Mouse (Mus musculus): Measurements from ENCODE around the gene Armc9. TPM values are rescaled to one million over a fixed set of nuclear protein-coding genes. Genes with fewer than 3 reads are reported as not detected.

The Armc9 gene
- polyA plus RNA-seq, 1 experiment from 2014 or later: 25.4 TPM

- no peak overlapping the region for H3K27ac ChIP-seq (replicated peaks)
- no peak overlapping the region for H3K4me3 ChIP-seq (replicated peaks)
- WGBS: 88% methylated on average over 8 of the region's 8 CpGs
- H3K36me3 ChIP-seq: no peaks in the 10 kb centered on the region
- no peak overlapping the region for H3K4me2 ChIP-seq (replicated peaks)
- H3K9ac ChIP-seq: no peak overlapping the region
- H3K27me3 ChIP-seq: no peaks in the 10 kb centered on the region
- no peak for ATAC-seq (ENCODE audit: insufficient number of reproducible peaks, low FRiP score, low TSS enrichment, low read depth)
- no peaks in the 10 kb centered on the region for H3K4me1 ChIP-seq
- no peaks in the 10 kb centered on the region for H3K9me3 ChIP-seq (replicated peaks)
These were observed 74.1 kb downstream of the Armc9 start for GRCm38 (mm10) chr1:86228653-86229052.

GRCm38 (mm10) chr1:86229184-86229829 is 74.7 kb downstream of the Armc9 start:
- Histone ChIP-seq H3K9me3 (replicated peaks) (no peaks in the 10 kb centered on the region), H3K36me3 (no peaks in the 10 kb centered on the region), H3K4me1 (0 out of 2 replicates have a peak, but pooled peaks cover 4% of the 10 kb centered on the region), H3K9ac (no peak overlapping the region), H3K27me3 (no peaks in the 10 kb centered on the region), H3K27ac (replicated peaks) (no peak overlapping the region), H3K4me3 (replicated peaks) (no peak overlapping the region), H3K4me2 (replicated peaks) (no peak overlapping the region)
- no peak for ATAC-seq (ENCODE audit: insufficient number of reproducible peaks, low FRiP score, low TSS enrichment, low read depth)
- WGBS: 83% methylated on average over 9 of the region's 9 CpGs

DNA sequence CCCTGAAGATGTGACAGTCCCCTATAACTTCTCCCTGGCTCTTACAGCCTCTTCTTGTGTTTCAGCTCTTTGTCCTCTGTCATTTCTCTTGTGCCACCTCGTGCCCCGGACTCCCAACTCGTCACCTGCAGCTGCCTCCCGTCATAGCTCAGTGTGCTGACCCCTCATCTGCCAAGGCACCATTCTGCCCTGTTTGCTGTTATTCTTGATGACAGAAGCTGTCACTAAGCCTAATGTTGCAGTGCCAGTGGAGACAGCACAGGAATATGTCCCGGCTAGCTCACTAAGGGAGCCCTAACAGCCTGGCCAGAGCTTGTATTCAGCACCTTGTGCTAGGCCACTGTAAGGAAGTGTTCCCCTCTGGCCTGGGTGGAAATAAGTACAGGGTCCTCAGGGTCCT is 78.1 kb downstream of the Armc9 start:
- Histone ChIP-seq H3K27ac (replicated peaks) (no peak overlapping the region), H3K4me3 (replicated peaks) (no peak overlapping the region), H3K27me3 (no peaks in the 10 kb centered on the region), H3K36me3 (no peaks in the 10 kb centered on the region), H3K4me1 (0 out of 2 replicates have a peak, but pooled peaks cover 4% of the 10 kb centered on the region), H3K9me3 (replicated peaks) (no peaks in the 10 kb centered on the region), H3K9ac (no peak overlapping the region), H3K4me2 (replicated peaks) (no peak overlapping the region)
- WGBS: 77% methylated on average over 5 of the region's 5 CpGs
- ATAC-seq (ENCODE audit: insufficient number of reproducible peaks, low FRiP score, low TSS enrichment, low read depth): no peak

GRCm38 (mm10) chr1:86233808-86234207 is 79.2 kb downstream of the Armc9 start:
- H3K4me1 ChIP-seq: peaks cover 8% of the 10 kb centered on the region; the same call in 1 of the 2 replicates
- no peaks in the 10 kb centered on the region for H3K27me3 ChIP-seq
- H3K4me3 ChIP-seq (replicated peaks): no peak overlapping the region
- ATAC-seq (ENCODE audit: insufficient number of reproducible peaks, low FRiP score, low TSS enrichment, low read depth): no peak
- H3K9me3 ChIP-seq (replicated peaks): no peaks in the 10 kb centered on the region
- no peak overlapping the region for H3K4me2 ChIP-seq (replicated peaks)
- no peak overlapping the region for H3K9ac ChIP-seq
- WGBS: 58% methylated on average over 4 of the region's 4 CpGs
- H3K36me3 ChIP-seq: no peaks in the 10 kb centered on the region
- no peak overlapping the region for H3K27ac ChIP-seq (replicated peaks)

GRCm38 (mm10) chr1:86235118-86235517 is 80.5 kb downstream of the Armc9 start:
- H3K9ac ChIP-seq: no peak overlapping the region
- 66% methylated on average over 10 of the region's 10 CpGs for WGBS

DNA sequence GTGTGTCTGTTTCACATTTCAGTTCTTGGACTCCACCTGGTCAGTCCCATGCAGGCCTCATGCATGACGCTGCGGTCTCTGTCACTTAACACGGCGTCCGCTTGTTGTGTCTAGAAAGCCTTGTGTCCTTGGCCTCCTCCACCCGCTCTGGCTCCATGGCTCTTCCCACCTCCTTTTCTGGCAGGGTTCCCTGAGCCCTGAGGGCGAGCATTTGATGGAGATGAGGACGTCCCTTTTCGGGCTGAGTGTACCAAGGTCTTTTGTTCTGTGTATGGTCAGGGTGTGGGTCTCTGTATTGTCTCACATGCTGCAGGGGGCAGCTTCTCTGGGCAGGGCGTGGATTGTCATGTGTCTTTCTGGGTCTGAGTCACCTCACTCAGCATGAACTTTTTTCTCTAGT is 81.9 kb downstream of the Armc9 start:
- no peak overlapping the region for H3K4me2 ChIP-seq (replicated peaks)
- H3K9ac ChIP-seq: no peak overlapping the region
- no peak overlapping the region for H3K4me3 ChIP-seq (replicated peaks)
- peaks cover 19% of the 10 kb centered on the region; the same call in 1 of the 2 replicates for H3K4me1 ChIP-seq
- H3K27ac ChIP-seq (replicated peaks): no peak overlapping the region
- no peaks in the 10 kb centered on the region for H3K9me3 ChIP-seq (replicated peaks)
- H3K27me3 ChIP-seq: no peaks in the 10 kb centered on the region
- WGBS: 67% methylated on average over 10 of the region's 10 CpGs
- H3K36me3 ChIP-seq: no peaks in the 10 kb centered on the region
- no peak for ATAC-seq (ENCODE audit: insufficient number of reproducible peaks, low FRiP score, low TSS enrichment, low read depth)

More at GRCm38 (mm10) chr1:86235118-86235517, 80.5 kb downstream of the Armc9 start:
- Histone ChIP-seq H3K36me3 (no peaks in the 10 kb centered on the region), H3K4me3 (replicated peaks) (no peak overlapping the region), H3K9me3 (replicated peaks) (no peaks in the 10 kb centered on the region), H3K27ac (replicated peaks) (no peak overlapping the region), H3K4me1 (peaks cover 18% of the 10 kb centered on the region; the same call in 1 of the 2 replicates), H3K4me2 (replicated peaks) (no peak overlapping the region), H3K27me3 (no peaks in the 10 kb centered on the region)
- no peak for ATAC-seq (ENCODE audit: insufficient number of reproducible peaks, low FRiP score, low TSS enrichment, low read depth)

GRCm38 (mm10) chr1:86239010-86239409 is 84.4 kb downstream of the Armc9 start:
- H3K27me3 ChIP-seq: no peaks in the 10 kb centered on the region
- no peak overlapping the region for H3K4me2 ChIP-seq (replicated peaks)
- H3K36me3 ChIP-seq: no peaks in the 10 kb centered on the region
- H3K9ac ChIP-seq: no peak overlapping the region
- no peak overlapping the region; the same call in 1 of the 2 replicates for H3K27ac ChIP-seq (replicated peaks)
- peak; percentile 48; the same call in 1 of the 2 replicates for ATAC-seq (ENCODE audit: insufficient number of reproducible peaks, low FRiP score, low TSS enrichment, low read depth)
- no peaks in the 10 kb centered on the region for H3K9me3 ChIP-seq (replicated peaks)
- WGBS: 34% methylated on average over 8 of the region's 8 CpGs
- peaks cover 17% of the 10 kb centered on the region; the same call in 1 of the 2 replicates for H3K4me1 ChIP-seq
- no peak overlapping the region for H3K4me3 ChIP-seq (replicated peaks)

DNA sequence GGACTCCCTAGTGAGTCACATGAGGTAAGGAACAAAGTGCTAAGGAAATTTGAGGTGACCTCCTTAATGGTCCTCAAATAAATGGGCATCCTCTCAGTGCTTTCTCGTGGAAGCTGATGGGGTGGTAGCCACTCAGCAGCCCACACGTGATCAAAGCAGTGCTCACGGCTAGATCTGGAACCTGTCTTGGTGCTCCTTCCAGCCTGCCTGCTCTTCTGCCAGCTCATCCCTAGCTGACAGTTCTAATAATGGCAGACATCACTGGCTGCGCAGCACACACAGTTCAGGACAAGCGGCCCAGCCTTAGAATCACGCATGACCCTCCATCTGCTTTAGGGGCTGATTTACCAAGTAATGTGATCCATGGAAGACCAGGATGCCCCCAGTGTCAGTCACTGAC is 85.3 kb downstream of the Armc9 start:
- H3K4me2 ChIP-seq (replicated peaks): no peak overlapping the region
- H3K27ac ChIP-seq (replicated peaks): no peak overlapping the region
- H3K27me3 ChIP-seq: no peaks in the 10 kb centered on the region
- H3K9ac ChIP-seq: no peak overlapping the region
- no peaks in the 10 kb centered on the region for H3K36me3 ChIP-seq
- H3K4me3 ChIP-seq (replicated peaks): no peak overlapping the region
- WGBS: 75% methylated on average over 6 of the region's 6 CpGs
- no peak for ATAC-seq (ENCODE audit: insufficient number of reproducible peaks, low FRiP score, low TSS enrichment, low read depth)
- no peaks in the 10 kb centered on the region for H3K9me3 ChIP-seq (replicated peaks)
- H3K4me1 ChIP-seq: peaks cover 15% of the 10 kb centered on the region; the same call in 1 of the 2 replicates

DNA sequence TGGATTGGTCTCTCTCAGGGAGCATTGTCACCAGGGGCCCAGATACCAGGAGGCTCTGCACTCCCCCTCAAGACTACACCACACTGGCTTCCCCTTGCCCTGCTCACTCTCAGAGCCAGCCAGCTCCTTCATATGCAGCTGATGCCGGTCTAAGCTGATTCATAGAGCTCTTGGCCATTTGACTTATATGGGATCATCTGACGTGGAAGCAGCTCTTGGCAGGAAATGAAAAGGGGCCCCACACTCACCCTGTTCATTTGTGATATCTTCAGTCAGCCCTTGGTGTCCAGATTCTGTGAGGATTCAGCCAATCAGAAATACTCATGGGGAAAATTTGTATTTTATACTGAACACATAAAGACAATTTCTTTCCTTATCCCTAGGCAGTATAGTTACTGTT is 86.4 kb downstream of the Armc9 start:
- Histone ChIP-seq H3K4me2 (replicated peaks) (no peak overlapping the region), H3K27ac (replicated peaks) (no peak overlapping the region), H3K27me3 (no peaks in the 10 kb centered on the region), H3K9ac (no peak overlapping the region), H3K9me3 (replicated peaks) (no peaks in the 10 kb centered on the region), H3K36me3 (peaks cover 7% of the 10 kb centered on the region; the same call in 1 of the 2 replicates), H3K4me3 (replicated peaks) (no peak overlapping the region), H3K4me1 (peaks cover 15% of the 10 kb centered on the region; the same call in 1 of the 2 replicates)
- WGBS: 56% methylated on average over 2 of the region's 2 CpGs
- ATAC-seq (ENCODE audit: insufficient number of reproducible peaks, low FRiP score, low TSS enrichment, low read depth): no peak

DNA sequence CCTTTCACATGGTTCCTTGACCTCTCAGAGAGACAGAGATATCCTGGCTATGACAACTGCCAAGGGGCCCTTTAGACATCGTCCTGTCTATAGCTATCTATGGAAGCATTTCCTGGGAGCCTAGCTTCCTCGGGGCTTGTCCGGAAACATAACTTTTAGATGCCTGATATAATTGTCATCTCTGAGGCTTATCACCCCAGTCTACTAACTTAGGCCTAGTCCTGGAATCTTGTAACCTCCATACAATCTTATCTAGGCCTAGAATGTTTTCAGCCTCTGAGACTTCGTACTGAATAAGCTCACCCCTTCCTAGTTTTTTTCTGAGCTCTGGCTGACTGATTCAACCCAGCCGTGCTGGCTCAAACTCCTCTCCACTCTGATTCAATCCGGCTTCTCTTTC is 88.9 kb downstream of the Armc9 start:
- Histone ChIP-seq H3K27me3 (no peaks in the 10 kb centered on the region), H3K27ac (replicated peaks) (no peak overlapping the region)
- 64% methylated on average over 6 of the region's 6 CpGs for WGBS

DNA sequence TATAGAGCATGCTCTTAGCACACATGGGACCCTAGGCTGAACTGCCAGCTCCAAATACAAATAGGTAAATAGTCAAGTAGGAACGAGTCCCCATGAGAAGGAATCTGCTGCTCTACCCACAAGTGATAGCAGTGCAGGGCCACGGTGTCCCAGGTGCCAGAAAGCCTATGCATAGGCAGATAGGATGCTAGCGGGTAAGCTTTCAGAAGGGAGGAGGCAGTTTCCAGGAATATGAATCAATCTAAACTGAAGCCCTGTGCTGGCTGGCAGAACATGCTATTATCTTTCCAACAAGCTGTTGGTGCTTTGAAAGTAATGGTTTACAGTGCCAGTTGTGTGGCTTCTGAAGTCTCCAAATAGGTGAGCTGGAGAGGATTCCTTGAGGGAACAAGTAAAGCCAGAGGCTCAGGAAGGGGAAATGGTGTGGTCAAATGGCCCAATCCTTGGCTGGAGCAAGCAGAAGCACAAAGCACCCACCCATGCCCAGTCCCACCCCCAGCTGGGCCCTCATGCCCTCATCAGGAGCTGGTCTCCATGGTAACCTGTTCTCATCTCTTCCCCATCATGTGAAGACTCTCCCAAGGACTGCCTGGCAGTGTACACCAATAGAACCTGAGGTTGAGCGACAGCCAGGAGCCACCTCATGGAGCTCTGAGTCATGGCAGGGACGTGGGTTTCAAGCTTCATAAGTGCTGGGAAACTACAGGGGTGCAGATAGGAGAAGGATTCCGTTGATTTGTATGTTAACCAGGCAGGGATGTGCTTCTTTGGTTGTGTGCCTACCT is 90.9 kb downstream of the Armc9 start:
- no peaks in the 10 kb centered on the region for H3K9me3 ChIP-seq (replicated peaks)
- no peak for ATAC-seq (ENCODE audit: insufficient number of reproducible peaks, low FRiP score, low TSS enrichment, low read depth)
- H3K36me3 ChIP-seq: peaks cover 14% of the 10 kb centered on the region; the same call in 1 of the 2 replicates
- no peak overlapping the region for H3K9ac ChIP-seq
- H3K4me2 ChIP-seq (replicated peaks): no peak overlapping the region
- 85% methylated on average over 6 of the region's 6 CpGs for WGBS
- no peak overlapping the region for H3K4me3 ChIP-seq (replicated peaks)
- no peaks in the 10 kb centered on the region for H3K27me3 ChIP-seq
- no peak overlapping the region for H3K27ac ChIP-seq (replicated peaks)
- H3K4me1 ChIP-seq: peaks cover 10% of the 10 kb centered on the region; the same call in 1 of the 2 replicates

More for the DNA sequence above, 88.9 kb downstream of the Armc9 start:
- ATAC-seq (ENCODE audit: insufficient number of reproducible peaks, low FRiP score, low TSS enrichment, low read depth): no peak
- Histone ChIP-seq H3K9ac (no peak overlapping the region), H3K36me3 (peaks cover 7% of the 10 kb centered on the region; the same call in 1 of the 2 replicates), H3K4me3 (replicated peaks) (no peak overlapping the region), H3K4me2 (replicated peaks) (no peak overlapping the region), H3K9me3 (replicated peaks) (no peaks in the 10 kb centered on the region), H3K4me1 (peaks cover 25% of the 10 kb centered on the region; the same call in 1 of the 2 replicates)

Data from embryonic facial prominence, embryonic 15.5 days (tissue).